ENCODE assay signal across 19 mouse cellular contexts in genomic region chr6:90619936-90620335, GRCm38 (mm10). TPM values are rescaled to one million over a fixed set of nuclear protein-coding genes. Genes with fewer than 3 reads are reported as not detected.
DNase-seq lines count a peak whose midpoint lies in the region; ATAC-seq and TF ChIP-seq lines count a peak whose summit lies in the region.
"Had no signal": no experiment of that assay in that cellular context is flagged by ENCODE, and none has a peak within 500 bp of the region (broad histone marks: within the 10 kb centered on the region; RNA-seq: fewer than 3 reads in every experiment).

No protein-coding gene starts in this region.

- H3K36me3 ChIP-seq in forebrain, embryonic 10.5 days (replicated peaks): no peaks in the 10 kb centered on the region
- no peaks in the 10 kb centered on the region for H3K36me3 ChIP-seq in forebrain, embryonic 11.5 days (ENCODE audit: control insufficient read depth, insufficient read depth, low read length)
- H3K36me3 ChIP-seq in heart, embryonic 14.5 days (ENCODE audit: control insufficient read depth, insufficient read depth, low read length): no peaks in the 10 kb centered on the region
- peaks cover 77% of the 10 kb centered on the region for H3K36me3 ChIP-seq in G1E (replicated peaks)
- H3K36me3 ChIP-seq in liver, embryonic 12.5 days: peaks cover 3% of the 10 kb centered on the region
- H3K36me3 ChIP-seq: midbrain, embryonic 12.5 days; neural tube, embryonic 12.5 days had no signal

- 0 out of 2 replicates have a peak overlapping the region, but pooled peaks have one; percentile 67 for H3K27ac ChIP-seq in forebrain, embryonic 10.5 days
- no peak overlapping the region for H3K27ac ChIP-seq in forebrain, embryonic 11.5 days (ENCODE audit: low read depth, low read length)
- peak overlapping the region in 1 of 2 experiments; percentile 54; a peak in 1 of 4 replicates for H3K27ac ChIP-seq in heart, embryonic 14.5 days (replicated peaks in 1 of 2; ENCODE audit: control insufficient read depth in 1 of 2, insufficient read depth in 1 of 2, low read depth in 2 of 2, low read length in 2 of 2)
- H3K27ac ChIP-seq in liver, embryonic 12.5 days: peak overlapping the region; percentile 99
- H3K27ac ChIP-seq: macrophage; midbrain, embryonic 12.5 days; neural tube, embryonic 12.5 days had no signal

- DNase-seq in forebrain, embryonic 10.5 days (ENCODE audit: extremely low spot score, low spot score): no peak
- no peak for DNase-seq in forebrain, embryonic 11.5 days (ENCODE audit: low spot score)
- no peak for DNase-seq in heart, postnatal 36 days
- peak; percentile 53 for DNase-seq in G1E (ENCODE audit: low spot score)
- DNase-seq in testis, postnatal 10 days (ENCODE audit: low spot score): no peak
- DNase-seq: adrenal gland, postnatal 25 days; cerebellum, adult 2 months; gastrocnemius, postnatal 25 days; kidney, adult 2 months; kidney, postnatal 25 days; right cerebral cortex, adult 18-20 months had no signal

- intact Hi-C loops in heart, postnatal 36 days (cut with DNase I): no loop called here

- H3K4me2 ChIP-seq in forebrain, embryonic 11.5 days (ENCODE audit: low read depth, low read length, severe bottlenecking): no peak overlapping the region
- H3K4me2 ChIP-seq in heart, embryonic 14.5 days (ENCODE audit: low read length): 0 out of 2 replicates have a peak overlapping the region, but pooled peaks have one; percentile 38
- peak overlapping the region; percentile 83 for H3K4me2 ChIP-seq in liver, embryonic 12.5 days
- H3K4me2 ChIP-seq: midbrain, embryonic 12.5 days; neural tube, embryonic 12.5 days had no signal

- WGBS in forebrain, embryonic 10.5 days: 82% methylated on average over 5 of the region's 5 CpGs
- 71% methylated on average over 5 of the region's 5 CpGs for WGBS in forebrain, embryonic 11.5 days
- WGBS in heart, embryonic 14.5 days: 80% methylated on average over 5 of the region's 5 CpGs
- 37% methylated on average over 5 of the region's 5 CpGs for WGBS in liver, embryonic 12.5 days (ENCODE audit: insufficient replicate concordance)

- no peaks in the 10 kb centered on the region; the same call in 1 of the 2 replicates for H3K27me3 ChIP-seq in forebrain, embryonic 10.5 days (ENCODE audit: poor library complexity, severe bottlenecking)
- no peaks in the 10 kb centered on the region for H3K27me3 ChIP-seq in forebrain, embryonic 11.5 days (ENCODE audit: control insufficient read depth, insufficient read depth, low read length)
- H3K27me3 ChIP-seq in heart, embryonic 14.5 days (ENCODE audit: control insufficient read depth, insufficient read depth, low read length): no peaks in the 10 kb centered on the region
- H3K27me3 ChIP-seq in G1E (ENCODE audit: insufficient read depth, low read length): no peaks in the 10 kb centered on the region
- no peaks in the 10 kb centered on the region for H3K27me3 ChIP-seq in liver, embryonic 12.5 days (replicated peaks)
- H3K27me3 ChIP-seq: midbrain, embryonic 12.5 days; neural tube, embryonic 12.5 days had no signal

- no peaks in the 10 kb centered on the region for H3K9me3 ChIP-seq in forebrain, embryonic 10.5 days
- H3K9me3 ChIP-seq in forebrain, embryonic 11.5 days (ENCODE audit: control insufficient read depth, low read length): no peaks in the 10 kb centered on the region
- no peaks in the 10 kb centered on the region for H3K9me3 ChIP-seq in heart, embryonic 14.5 days (ENCODE audit: control insufficient read depth, low read length)
- H3K9me3 ChIP-seq in G1E (replicated peaks): no peaks in the 10 kb centered on the region
- H3K9me3 ChIP-seq in liver, embryonic 12.5 days (replicated peaks): no peaks in the 10 kb centered on the region
- H3K9me3 ChIP-seq: midbrain, embryonic 12.5 days; neural tube, embryonic 12.5 days had no signal

- peaks cover 41% of the 10 kb centered on the region for H3K4me1 ChIP-seq in forebrain, embryonic 10.5 days
- H3K4me1 ChIP-seq in forebrain, embryonic 11.5 days (replicated peaks; ENCODE audit: control insufficient read depth, insufficient read depth, low read length): no peaks in the 10 kb centered on the region
- peaks cover 73 to 76% of the 10 kb centered on the region in 2 experiments for H3K4me1 ChIP-seq in heart, embryonic 14.5 days (ENCODE audit: control insufficient read depth in 2 of 2, insufficient read depth in 2 of 2, low read length in 2 of 2)
- peaks cover 98% of the 10 kb centered on the region for H3K4me1 ChIP-seq in G1E (ENCODE audit: insufficient read depth, low read depth, low read length)
- H3K4me1 ChIP-seq in liver, embryonic 12.5 days: peaks cover 97% of the 10 kb centered on the region

- no peak for ATAC-seq in forebrain, embryonic 11.5 days (replicated peaks; ENCODE audit: low FRiP score)
- no peak for ATAC-seq in heart, embryonic 14.5 days (ENCODE audit: insufficient number of reproducible peaks, insufficient read depth, low FRiP score, low read depth)
- no peak for ATAC-seq in G1E (ENCODE audit: extremely low read depth, insufficient number of reproducible peaks, low FRiP score, poor library complexity, severe bottlenecking)
- ATAC-seq in liver, embryonic 12.5 days: no peak
- no peak for ATAC-seq in granulocyte monocyte progenitor cell, adult 5-6 weeks (replicated peaks; ENCODE audit: poor library complexity, severe bottlenecking)
- ATAC-seq: CD4-positive, CD25-positive, alpha-beta regulatory T cell, adult 4 months; forebrain, embryonic 14.5 days had no signal

- no peak overlapping the region for H3K9ac ChIP-seq in forebrain, embryonic 11.5 days (ENCODE audit: low read length)
- 0 out of 2 replicates have a peak overlapping the region, but pooled peaks have one; percentile 2 for H3K9ac ChIP-seq in heart, embryonic 14.5 days (ENCODE audit: low read length)
- peak overlapping the region; percentile 89 for H3K9ac ChIP-seq in liver, embryonic 12.5 days
- H3K9ac ChIP-seq: midbrain, embryonic 12.5 days; neural tube, embryonic 12.5 days had no signal

- TF ChIP-seq CTCF in G1E (IDR thresholded peaks at IDR 0.05; ENCODE audit: low read depth, low read length): no peak

- no peak overlapping the region for H3K4me3 ChIP-seq in forebrain, embryonic 10.5 days
- H3K4me3 ChIP-seq in forebrain, embryonic 11.5 days (ENCODE audit: low read depth, low read length): no peak overlapping the region
- H3K4me3 ChIP-seq in heart, embryonic 14.5 days (ENCODE audit: control insufficient read depth in 1 of 2, insufficient read depth in 1 of 2, low read depth in 1 of 2, low read length in 2 of 2): no peak overlapping the region
- H3K4me3 ChIP-seq in G1E (ENCODE audit: low read depth, low read length): peak overlapping the region; percentile 83
- peak overlapping the region; percentile 68 for H3K4me3 ChIP-seq in liver, embryonic 12.5 days
- H3K4me3 ChIP-seq: midbrain, embryonic 12.5 days; neural tube, embryonic 12.5 days had no signal

RNA-seq across cellular contexts. Expression of gene Slc41a3, which starts 15.4 kb away (rescaled TPM):
- polyA plus RNA-seq in forebrain, embryonic 10.5 days (2016; fragmentation: Nextera tagmentation; extraction: Ambion mirVana): 1.4 and 2.3 TPM in 2 replicates
- polyA plus RNA-seq in forebrain, embryonic 11.5 days (2014; fragmentation: Nextera tagmentation; extraction: Ambion mirVana): 2.2 and 2.4 TPM in 2 replicates
- polyA plus RNA-seq in heart, embryonic 14.5 days (2014; fragmentation: Nextera tagmentation; extraction: Ambion mirVana): 12.8 and 14.8 TPM in 2 replicates
- total RNA-seq in heart, postnatal 36 days (2021): 10 to 100 TPM; 68.8 to 72.1 TPM
- total RNA-seq in G1E (2014; fragmentation: Nextera tagmentation) (51.0 and 55.7 TPM in 2 replicates), G1E (2017) (47.7 and 50.2 TPM in 2 replicates)
- 84.7 and 85.1 TPM in 2 replicates for polyA plus RNA-seq in G1E (2012)
- 39.7 and 42.4 TPM in 2 replicates for polyA plus RNA-seq in liver, embryonic 12.5 days (2016; fragmentation: Nextera tagmentation; extraction: Ambion mirVana)
- 2.9 and 5.5 TPM in 2 replicates for total RNA-seq in granulocyte monocyte progenitor cell, adult 5-6 weeks (2014; fragmentation: Nextera tagmentation)
- total RNA-seq in granulocyte monocyte progenitor cell, adult 5-6 weeks (2017): 1.9 and 2.3 TPM in 2 replicates

Comparison
In these comparisons a context has a peak if more than half of its experiments do, and no peak if none do; other contexts are left out.
1. H3K4me3 ChIP-seq: peak in G1E (single experiment) and liver, embryonic 12.5 days (single experiment); none in forebrain, embryonic 10.5 days (single experiment), forebrain, embryonic 11.5 days (single experiment) and heart, embryonic 14.5 days (0 of 2).